In genomic region chr8:120530954-120531656, GRCm38 (mm10) we compare ENCODE assay signal across 10 mouse cellular contexts. TPM values are rescaled to one million over a fixed set of nuclear protein-coding genes. Genes with fewer than 3 reads are reported as not detected.
DNase-seq lines count a peak whose midpoint lies in the region; ATAC-seq and TF ChIP-seq lines count a peak whose summit lies in the region.
"Had no signal": no experiment of that assay in that cellular context is flagged by ENCODE, and none has a peak within 500 bp of the region (broad histone marks: within the 10 kb centered on the region; RNA-seq: fewer than 3 reads in every experiment).

No protein-coding gene starts in this region.

- no peak for TF ChIP-seq CTCF in heart, postnatal 0 days (IDR thresholded peaks at IDR 0.05; ENCODE audit: low read depth)

- H3K4me2 ChIP-seq in lung, embryonic 15.5 days, result no peak overlapping the region
- no peak overlapping the region for H3K4me2 ChIP-seq in heart, postnatal 0 days (ENCODE audit: low read depth, low read length)
- H3K4me2 ChIP-seq in midbrain, embryonic 16.5 days (ENCODE audit: low read length), result no peak overlapping the region

- no peaks in the 10 kb centered on the region for H3K9me3 ChIP-seq in lung, embryonic 15.5 days
- no peaks in the 10 kb centered on the region for H3K9me3 ChIP-seq in heart, postnatal 0 days (replicated peaks; ENCODE audit: control insufficient read depth, low read length)
- no peaks in the 10 kb centered on the region for H3K9me3 ChIP-seq in midbrain, embryonic 16.5 days (replicated peaks; ENCODE audit: control insufficient read depth, low read length, poor library complexity, severe bottlenecking)

- H3K9ac ChIP-seq in lung, embryonic 15.5 days, result no peak overlapping the region; the same call in 1 of the 2 replicates
- no peak overlapping the region for H3K9ac ChIP-seq in heart, postnatal 0 days (replicated peaks; ENCODE audit: low read depth, low read length)
- H3K9ac ChIP-seq in midbrain, embryonic 16.5 days (ENCODE audit: low read depth, low read length), result 0 out of 2 replicates have a peak overlapping the region, but pooled peaks have one; percentile 14

- ATAC-seq in lung, embryonic 15.5 days (ENCODE audit: borderline replicate concordance, extremely low read depth, low FRiP score, low TSS enrichment), result no peak
- no peak for ATAC-seq in heart, postnatal 0 days (ENCODE audit: insufficient read depth, low read depth)
- ATAC-seq in midbrain, embryonic 16.5 days, result no peak
- ATAC-seq: Patski had no signal

- peak overlapping the region; percentile 77; the same call in 1 of the 2 replicates for H3K27ac ChIP-seq in lung, embryonic 15.5 days
- peak overlapping the region; percentile 78 for H3K27ac ChIP-seq in heart, postnatal 0 days (ENCODE audit: low read depth)
- H3K27ac ChIP-seq in midbrain, embryonic 16.5 days (ENCODE audit: low read length), result peak overlapping the region; percentile 71; the same call in 1 of the 2 replicates

- peaks cover 83% of the 10 kb centered on the region for H3K4me1 ChIP-seq in lung, embryonic 15.5 days
- H3K4me1 ChIP-seq in heart, postnatal 0 days (ENCODE audit: control insufficient read depth, insufficient read depth), result peaks cover 42% of the 10 kb centered on the region
- H3K4me1 ChIP-seq in midbrain, embryonic 16.5 days (ENCODE audit: control insufficient read depth, insufficient read depth, low read length), result peaks cover 64% of the 10 kb centered on the region

- WGBS in lung, embryonic 15.5 days, result 56% methylated on average over 15 of the region's 16 CpGs
- WGBS in heart, postnatal 0 days, result 54% methylated on average over 16 of the region's 16 CpGs
- 49% methylated on average over 15 of the region's 16 CpGs for WGBS in midbrain, embryonic 16.5 days

- H3K36me3 ChIP-seq in lung, embryonic 15.5 days, result no peaks in the 10 kb centered on the region
- H3K36me3 ChIP-seq in heart, postnatal 0 days (replicated peaks; ENCODE audit: control insufficient read depth, insufficient read depth, low read length), result no peaks in the 10 kb centered on the region
- H3K36me3 ChIP-seq in midbrain, embryonic 16.5 days (ENCODE audit: control insufficient read depth, insufficient read depth, low read length), result no peaks in the 10 kb centered on the region

- H3K27me3 ChIP-seq in lung, embryonic 15.5 days, result no peaks in the 10 kb centered on the region
- no peaks in the 10 kb centered on the region for H3K27me3 ChIP-seq in heart, postnatal 0 days (ENCODE audit: control insufficient read depth, insufficient read depth, low read length)
- no peaks in the 10 kb centered on the region for H3K27me3 ChIP-seq in midbrain, embryonic 16.5 days (ENCODE audit: control insufficient read depth, insufficient read depth, low read depth, low read length)
- H3K27me3 ChIP-seq: Patski had no signal

- no peak for TF ChIP-seq EP300 in heart, postnatal 0 days (IDR thresholded peaks at IDR 0.05; ENCODE audit: low read depth)

- DNase-seq in heart, adult 11 months, result peak; percentile 89
- DNase-seq in heart, adult 8-10 months (ENCODE audit: low spot score), result no peak
- DNase-seq in lung, adult 18-20 months, result no peak
- no peak for DNase-seq in heart, postnatal 0 days (ENCODE audit: low spot score)
- DNase-seq in spleen, adult 18-20 months, result no peak
- DNase-seq in lung, postnatal 25 days (ENCODE audit: low spot score), result no peak
- DNase-seq: kidney, postnatal 4 days had no signal

- no peak overlapping the region for H3K4me3 ChIP-seq in lung, embryonic 15.5 days
- no peak overlapping the region for H3K4me3 ChIP-seq in heart, postnatal 0 days (ENCODE audit: low read depth, low read length)
- H3K4me3 ChIP-seq in midbrain, embryonic 16.5 days (ENCODE audit: low read depth, low read length), result no peak overlapping the region

RNA-seq across cellular contexts. Expression of gene Gins2, which starts 58.0 kb away (rescaled TPM):
- total RNA-seq in heart, adult 8-10 months (2022), result 1 to 10 TPM in 3 of 4 experiments, under 1 TPM in 1; 0.98 to 1.7 (median 1.7) TPM
- polyA plus RNA-seq in lung, embryonic 15.5 days (2015; fragmentation: Nextera tagmentation; extraction: Ambion mirVana), result 117 and 124 TPM in 2 replicates
- 29.8 and 52.1 TPM in 2 replicates for total RNA-seq in heart, postnatal 0 days (2014; rRNA removed; ENCODE audit: low replicate concordance)
- 19.3 and 23.8 TPM in 2 replicates for polyA plus RNA-seq in heart, postnatal 0 days (2015; fragmentation: Nextera tagmentation; extraction: Ambion mirVana)
- 10.7 and 13.3 TPM in 2 replicates for polyA plus RNA-seq in midbrain, embryonic 16.5 days (2015; fragmentation: Nextera tagmentation; extraction: Ambion mirVana)
